Mouse (Mus musculus): Measurements from ENCODE around the gene Kat6b.

Kat6b gene

DNA sequence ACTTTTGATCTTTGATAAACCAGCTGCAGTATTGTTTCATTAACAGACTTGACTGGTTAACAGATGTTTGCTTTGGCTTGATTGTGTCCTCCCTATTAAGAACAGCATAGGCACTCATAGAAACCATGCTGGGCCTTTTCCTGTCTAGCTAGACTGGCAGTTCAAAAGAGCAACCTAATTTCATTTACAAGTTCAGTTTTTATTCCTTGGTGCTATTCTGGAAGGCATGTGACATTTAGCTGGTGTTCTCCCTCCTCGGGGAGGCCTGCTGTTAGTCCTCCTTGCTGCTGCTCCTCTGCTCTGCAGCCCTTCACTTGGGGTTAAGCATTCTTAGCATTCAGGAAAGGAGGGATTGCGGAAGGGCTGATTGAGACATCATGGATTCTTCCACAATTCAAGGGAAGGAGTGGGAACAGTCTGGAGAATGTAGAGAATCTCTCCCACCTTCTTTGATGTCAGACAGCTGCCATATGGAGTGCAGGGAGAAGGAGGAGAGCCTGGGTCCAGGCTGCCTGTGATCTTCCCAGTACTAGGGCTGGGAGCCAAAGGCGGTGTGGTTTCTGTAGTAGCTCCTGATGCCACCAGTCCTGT is 42.7 kb downstream of the Kat6b start:
- DNase-seq = peak; percentile 52

DNA sequence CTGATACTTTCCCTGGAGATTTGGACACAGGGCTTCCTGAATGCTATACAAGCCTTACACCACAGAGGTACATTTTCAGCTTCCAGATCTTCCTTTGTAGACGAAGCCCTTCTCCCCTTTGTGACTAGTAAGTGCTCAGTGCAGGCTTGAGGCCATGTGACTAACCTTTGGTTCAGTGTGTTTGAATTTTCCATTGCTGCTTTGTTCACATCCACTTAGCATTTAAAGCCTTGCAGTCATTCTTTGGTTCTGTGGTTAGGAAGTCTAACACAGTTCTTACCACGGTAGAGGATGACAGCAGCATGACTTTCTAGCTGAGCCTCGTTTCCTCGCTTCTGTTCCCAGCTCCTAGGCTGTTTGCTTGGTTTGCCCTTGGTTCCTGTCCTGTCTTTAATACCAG is 44.4 kb downstream of the Kat6b start:
- no peak for DNase-seq

- DNase-seq = peak; percentile 57
These were observed 52.3 kb downstream of the Kat6b start for GRCm38 (mm10) chr14:21533566-21533965.

GRCm38 (mm10) chr14:21534066-21534465 is 52.8 kb downstream of the Kat6b start:
- no peak for DNase-seq

DNA sequence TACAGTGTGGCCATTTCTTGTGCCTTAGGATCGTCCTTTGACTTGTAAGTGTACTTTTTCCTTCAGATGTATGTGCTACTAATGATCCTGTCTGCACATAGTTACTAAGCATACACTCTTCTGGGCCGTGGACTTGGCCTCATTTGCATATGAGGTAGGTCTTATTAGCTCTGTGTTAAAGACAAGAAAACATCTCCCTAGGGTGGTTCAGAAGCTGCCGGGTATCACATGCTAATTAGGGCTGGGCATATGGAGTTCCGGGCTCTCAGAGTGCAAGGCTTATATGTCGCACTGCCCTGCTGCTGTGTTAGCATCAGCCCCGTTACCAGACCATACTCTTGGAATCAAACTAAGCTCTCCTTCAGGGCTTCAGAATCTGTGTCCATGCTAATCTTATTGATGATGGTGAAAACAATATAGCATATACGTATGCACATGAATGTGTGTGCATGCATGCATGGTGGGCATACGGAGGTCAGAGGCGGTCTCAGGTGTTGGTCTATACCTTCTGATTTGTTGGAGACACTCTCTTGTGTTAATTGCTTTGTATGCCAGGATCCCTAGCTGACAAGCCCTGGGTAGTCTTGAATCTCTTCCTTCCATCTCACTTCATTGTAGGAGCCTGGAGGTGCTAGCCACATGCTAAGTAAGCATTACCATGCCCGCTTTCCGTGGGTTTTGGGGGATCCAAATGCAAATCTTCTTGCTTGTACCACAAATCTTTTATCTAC is 53.5 kb downstream of the Kat6b start:
- DNase-seq = peak; percentile 44

- DNase-seq = no peak
These were observed 55.4 kb downstream of the Kat6b start for GRCm38 (mm10) chr14:21536485-21537181.

DNA sequence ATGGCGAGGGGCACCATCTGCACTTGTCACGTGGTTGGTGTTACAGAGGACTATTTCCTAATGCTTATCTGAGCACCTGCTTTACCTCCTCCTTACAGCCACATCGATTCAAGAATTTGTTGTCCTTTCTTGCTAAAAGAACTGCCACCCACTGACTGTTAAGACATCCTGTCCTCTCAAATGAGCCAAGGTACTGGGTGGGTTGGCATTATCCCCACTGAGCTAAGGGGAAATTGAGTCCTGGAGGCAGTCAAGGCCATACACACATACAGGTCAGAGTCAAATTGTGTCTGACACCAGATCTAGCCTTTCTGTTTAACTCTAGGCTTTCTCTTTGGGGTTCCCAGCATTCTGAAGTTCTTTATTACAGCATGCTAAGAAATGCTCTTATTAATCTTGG is 56.6 kb downstream of the Kat6b start:
- DNase-seq = no peak

DNA sequence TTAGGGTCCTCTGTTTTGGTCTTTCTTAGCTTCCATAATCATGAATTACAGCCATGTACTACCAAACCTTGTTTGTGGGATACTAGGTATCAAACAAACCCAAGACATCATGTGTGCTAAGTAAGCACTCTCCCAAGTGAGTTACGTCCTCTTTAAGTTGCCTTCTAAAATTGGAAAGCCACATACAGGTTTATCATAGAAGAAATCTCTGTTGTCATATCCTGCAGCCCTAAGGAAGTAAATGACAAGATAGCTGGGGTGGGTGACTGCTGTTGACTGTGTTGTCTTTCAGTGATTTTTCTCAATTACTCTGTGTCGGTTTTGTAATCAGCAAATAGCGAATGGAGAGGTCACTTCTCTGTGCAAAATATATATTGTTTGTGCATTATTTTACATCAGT is 58.5 kb downstream of the Kat6b start:
- DNase-seq = no peak

- no peak for DNase-seq
These were observed 59.1 kb downstream of the Kat6b start for GRCm38 (mm10) chr14:21540361-21540760.

- no peak for DNase-seq
These were observed 64.3 kb downstream of the Kat6b start for GRCm38 (mm10) chr14:21545529-21545928.

- DNase-seq = peak; percentile 37
These were observed 65.1 kb downstream of the Kat6b start for GRCm38 (mm10) chr14:21546351-21546750.

GRCm38 (mm10) chr14:21547297-21547696 is 66.1 kb downstream of the Kat6b start:
- no peak for DNase-seq

DNA sequence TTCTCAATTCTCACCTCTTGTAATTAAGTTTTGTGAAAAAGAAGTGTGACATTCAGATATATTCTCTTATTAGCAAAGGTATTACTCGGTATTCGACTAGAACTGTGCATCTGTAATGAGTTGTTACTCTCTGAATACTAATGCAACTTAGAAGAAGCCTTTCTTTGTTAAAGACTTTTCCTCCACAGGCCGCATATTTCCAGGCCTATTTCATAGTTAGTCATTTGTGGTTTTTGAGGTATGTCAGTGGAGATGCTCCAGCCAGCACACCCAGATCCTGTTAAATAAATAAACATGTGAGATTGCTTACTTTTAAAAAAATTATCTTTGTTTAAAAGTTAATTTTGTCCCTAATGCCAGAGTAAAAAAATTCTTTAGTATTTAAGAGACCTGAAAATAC is 66.7 kb downstream of the Kat6b start:
- no peak for DNase-seq

DNA sequence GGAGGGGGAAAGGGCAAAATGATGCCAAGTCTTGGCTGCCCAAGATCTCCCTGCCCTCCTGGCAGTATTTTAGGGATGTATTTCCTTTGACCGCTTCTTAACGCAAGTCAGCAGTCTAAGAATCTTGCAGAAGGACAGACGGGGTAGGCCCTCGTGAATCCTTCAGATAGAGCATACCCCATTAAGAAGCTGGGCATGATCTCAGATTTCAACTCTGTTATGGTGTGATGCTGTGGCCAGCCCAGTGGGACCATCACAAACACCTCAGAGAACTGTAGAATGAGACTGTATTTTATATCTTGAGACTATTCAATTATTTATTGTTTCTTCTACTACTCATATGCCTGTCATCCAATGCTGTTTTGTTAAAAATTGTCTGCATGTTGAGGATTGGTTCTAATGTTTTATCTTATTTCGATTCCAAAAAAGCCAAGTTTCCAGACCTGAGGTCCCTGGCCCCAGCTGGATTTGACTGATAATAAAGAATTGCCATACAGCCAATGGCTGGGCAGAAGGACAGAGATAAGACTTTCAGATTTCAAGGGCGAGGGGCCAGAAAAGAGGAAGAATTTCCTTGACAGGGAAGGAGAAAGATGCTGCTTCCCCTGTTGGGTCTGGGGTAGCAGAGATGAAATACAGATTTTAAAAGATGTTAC is 67.8 kb downstream of the Kat6b start:
- DNase-seq = no peak

DNA sequence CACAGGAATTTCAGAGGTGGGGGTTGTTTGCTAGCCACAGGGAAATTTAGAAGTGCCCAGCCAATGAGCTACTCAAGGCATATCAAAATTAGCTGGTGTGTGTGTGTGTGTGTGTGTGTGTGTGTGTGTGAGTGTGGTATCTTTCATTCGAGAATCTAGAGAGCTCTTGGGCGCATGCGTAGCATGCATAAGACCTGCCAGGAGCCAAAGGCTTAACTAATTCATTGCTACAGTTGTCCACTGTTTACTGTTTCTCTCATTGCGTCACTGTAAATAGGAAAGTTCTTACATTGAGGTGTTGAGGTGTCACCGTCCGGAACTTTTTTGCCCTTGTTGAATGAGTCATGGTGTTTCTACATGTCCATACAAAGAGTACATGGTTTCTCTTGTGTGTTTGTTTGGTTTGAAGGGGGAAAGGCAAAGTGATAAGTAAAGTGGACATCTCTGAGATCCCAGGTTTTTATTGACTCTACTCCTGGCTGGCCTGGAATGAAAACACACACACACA is 68.4 kb downstream of the Kat6b start:
- no peak for DNase-seq

- no peak for DNase-seq
These were observed 69.3 kb downstream of the Kat6b start for GRCm38 (mm10) chr14:21550576-21550975.

GRCm38 (mm10) chr14:21551655-21552054 is 70.4 kb downstream of the Kat6b start:
- DNase-seq = no peak

DNA sequence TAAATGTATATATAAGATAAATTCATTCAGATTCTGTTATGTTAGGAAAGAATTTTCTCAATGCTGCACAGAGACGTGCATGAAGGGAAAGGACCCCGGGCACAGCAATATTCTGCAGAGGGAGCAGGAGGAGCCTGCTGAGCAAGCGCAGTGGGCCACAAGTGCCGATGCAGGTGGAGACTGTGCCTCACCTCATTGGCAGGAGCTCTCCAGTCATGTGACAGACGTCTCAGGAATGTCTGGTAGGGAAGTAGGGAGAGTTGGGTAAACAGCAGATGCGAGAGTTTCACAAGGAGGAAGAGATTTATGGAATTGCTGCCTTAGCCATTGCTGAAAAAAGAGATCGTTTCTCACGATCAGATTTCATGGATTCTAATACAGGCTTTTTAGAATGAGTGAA is 71.7 kb downstream of the Kat6b start:
- DNase-seq = no peak

DNA sequence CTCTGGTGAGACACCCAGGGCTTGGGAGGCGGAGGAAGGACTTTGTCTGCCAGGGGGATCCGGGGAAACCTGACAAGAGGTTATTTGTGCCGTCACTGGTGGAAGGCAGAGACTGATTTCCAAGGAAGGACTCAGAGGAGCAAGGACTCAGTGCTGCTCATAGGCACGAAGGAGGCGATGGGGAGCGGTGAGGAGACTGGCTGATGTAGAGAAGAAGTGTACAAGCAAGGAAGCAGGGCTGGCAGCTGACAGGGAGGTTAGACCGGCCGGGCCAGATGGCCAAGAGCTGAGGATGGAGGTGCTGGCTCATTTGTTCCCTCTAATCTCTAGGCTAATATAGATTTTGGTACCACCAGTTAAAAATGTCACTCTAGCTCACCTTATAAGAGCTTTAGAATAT is 72.8 kb downstream of the Kat6b start:
- DNase-seq = no peak

GRCm38 (mm10) chr14:21558440-21559131 is 77.4 kb downstream of the Kat6b start:
- no peak for DNase-seq

- DNase-seq = no peak
These were observed 78.2 kb downstream of the Kat6b start for GRCm38 (mm10) chr14:21559447-21559846.

- no peak for DNase-seq
These were observed 79.4 kb downstream of the Kat6b start for GRCm38 (mm10) chr14:21560481-21561209.

All from retina, postnatal 1 day (tissue).